16 mouse cellular contexts compared by ENCODE assay signal in genomic region chr17:6769602-6770001, GRCm38 (mm10). TPM values are rescaled to one million over a fixed set of nuclear protein-coding genes. Genes with fewer than 3 reads are reported as not detected.
A peak's percentile ranks its signal among the peaks of the same experiment; 100 is the strongest.
DNase-seq lines count a peak whose midpoint lies in the region; ATAC-seq and TF ChIP-seq lines count a peak whose summit lies in the region.
"Had no signal": no experiment of that assay in that cellular context is flagged by ENCODE, and none has a peak within 500 bp of the region (broad histone marks: within the 10 kb centered on the region; RNA-seq: fewer than 3 reads in every experiment).

No protein-coding gene starts in this region.

- no peak overlapping the region for H3K9ac ChIP-seq in forebrain, embryonic 14.5 days (ENCODE audit: low read length)
- H3K9ac ChIP-seq in forebrain, embryonic 16.5 days (replicated peaks; ENCODE audit: low read depth, low read length): no peak overlapping the region
- H3K9ac ChIP-seq in intestine, postnatal 0 days (ENCODE audit: low read depth, low read length): no peak overlapping the region
- H3K9ac ChIP-seq in intestine, embryonic 16.5 days (ENCODE audit: low read depth, low read length): no peak overlapping the region
- H3K9ac ChIP-seq in neural tube, embryonic 15.5 days (replicated peaks): no peak overlapping the region
- H3K9ac ChIP-seq: embryonic facial prominence, embryonic 12.5 days; forebrain, embryonic 13.5 days; limb, embryonic 15.5 days; midbrain, embryonic 12.5 days had no signal

- H3K4me2 ChIP-seq in forebrain, embryonic 14.5 days (ENCODE audit: low read length): no peak overlapping the region
- H3K4me2 ChIP-seq in forebrain, embryonic 16.5 days (ENCODE audit: low read length): no peak overlapping the region
- H3K4me2 ChIP-seq in intestine, postnatal 0 days (replicated peaks; ENCODE audit: low read depth): 0 out of 2 replicates have a peak overlapping the region, but pooled peaks have one; percentile 13
- no peak overlapping the region for H3K4me2 ChIP-seq in intestine, embryonic 16.5 days (ENCODE audit: low read depth, low read length)
- no peak overlapping the region for H3K4me2 ChIP-seq in neural tube, embryonic 15.5 days
- H3K4me2 ChIP-seq: embryonic facial prominence, embryonic 12.5 days; forebrain, embryonic 13.5 days; limb, embryonic 15.5 days; midbrain, embryonic 12.5 days had no signal

- WGBS in forebrain, embryonic 14.5 days: 76% methylated on average over 4 of the region's 4 CpGs
- WGBS in forebrain, embryonic 16.5 days: 63% methylated on average over 4 of the region's 4 CpGs
- 21% methylated on average over 4 of the region's 4 CpGs for WGBS in intestine, postnatal 0 days
- WGBS in intestine, embryonic 16.5 days: 29% methylated on average over 4 of the region's 4 CpGs
- WGBS in thymus, adult 2 months: 24% methylated on average over 4 of the region's 4 CpGs
- WGBS in neural tube, embryonic 15.5 days: 28% methylated on average over 4 of the region's 4 CpGs

- TF ChIP-seq POLR2A in thymus, adult 2 months (IDR thresholded peaks at IDR 0.05; ENCODE audit: control insufficient read depth, extremely low read depth, insufficient read depth, low read length, poor library complexity): no peak

- H3K4me1 ChIP-seq in forebrain, embryonic 14.5 days (ENCODE audit: control insufficient read depth, insufficient read depth, low read length): no peaks in the 10 kb centered on the region; the same call in none of the 2 replicates
- peaks cover 12% of the 10 kb centered on the region; the same call in 1 of the 2 replicates for H3K4me1 ChIP-seq in forebrain, embryonic 16.5 days (replicated peaks; ENCODE audit: control insufficient read depth, insufficient read depth, low read length)
- H3K4me1 ChIP-seq in intestine, postnatal 0 days (replicated peaks; ENCODE audit: control insufficient read depth, insufficient read depth, low read length): peaks cover 23% of the 10 kb centered on the region; the same call in 1 of the 2 replicates
- H3K4me1 ChIP-seq in intestine, embryonic 16.5 days (ENCODE audit: control insufficient read depth, insufficient read depth, low read length): peaks cover 60% of the 10 kb centered on the region
- H3K4me1 ChIP-seq in thymus, adult 2 months (replicated peaks; ENCODE audit: control insufficient read depth, insufficient read depth, low read length): peaks cover 60% of the 10 kb centered on the region
- H3K4me1 ChIP-seq in neural tube, embryonic 15.5 days: peaks cover 30% of the 10 kb centered on the region

- peak; percentile 33 for DNase-seq in forebrain, embryonic 14.5 days (ENCODE audit: low spot score)
- DNase-seq in thymus, adult 2 months: no peak
- no peak for DNase-seq in thymus, adult 18-20 months
- DNase-seq in ovary, postnatal 36 days (ENCODE audit: low spot score): no peak
- DNase-seq: gastrocnemius, postnatal 14 days; layer of hippocampus, postnatal 36 days; right cerebral cortex, postnatal 25 days had no signal

- H3K4me3 ChIP-seq in forebrain, embryonic 14.5 days (ENCODE audit: low read depth, low read length): no peak overlapping the region
- no peak overlapping the region for H3K4me3 ChIP-seq in forebrain, embryonic 16.5 days (replicated peaks; ENCODE audit: low read length)
- H3K4me3 ChIP-seq in intestine, postnatal 0 days (ENCODE audit: low read depth, low read length): no peak overlapping the region
- H3K4me3 ChIP-seq in intestine, embryonic 16.5 days (ENCODE audit: low read length): no peak overlapping the region
- H3K4me3 ChIP-seq in thymus, adult 2 months (ENCODE audit: control insufficient read depth, insufficient read depth, low read length): no peak overlapping the region
- no peak overlapping the region for H3K4me3 ChIP-seq in neural tube, embryonic 15.5 days (replicated peaks)
- H3K4me3 ChIP-seq: embryonic facial prominence, embryonic 12.5 days; forebrain, embryonic 13.5 days; limb, embryonic 15.5 days; midbrain, embryonic 12.5 days had no signal

- no peaks in the 10 kb centered on the region for H3K36me3 ChIP-seq in forebrain, embryonic 14.5 days (ENCODE audit: control insufficient read depth, insufficient read depth, low read length)
- H3K36me3 ChIP-seq in forebrain, embryonic 16.5 days (ENCODE audit: control insufficient read depth, insufficient read depth): no peaks in the 10 kb centered on the region
- 0 out of 2 replicates have a peak, but pooled peaks cover 7% of the 10 kb centered on the region for H3K36me3 ChIP-seq in intestine, postnatal 0 days (ENCODE audit: control insufficient read depth, insufficient read depth)
- no peaks in the 10 kb centered on the region for H3K36me3 ChIP-seq in intestine, embryonic 16.5 days (ENCODE audit: control insufficient read depth, insufficient read depth, low read length)
- H3K36me3 ChIP-seq in thymus, adult 2 months (ENCODE audit: control insufficient read depth, insufficient read depth, low read length): peaks cover 11% of the 10 kb centered on the region; the same call in 1 of the 2 replicates
- no peaks in the 10 kb centered on the region for H3K36me3 ChIP-seq in neural tube, embryonic 15.5 days
- H3K36me3 ChIP-seq: embryonic facial prominence, embryonic 12.5 days; limb, embryonic 15.5 days; midbrain, embryonic 12.5 days had no signal

- no peak for ATAC-seq in forebrain, embryonic 14.5 days
- no peak for ATAC-seq in forebrain, embryonic 16.5 days
- no peak for ATAC-seq in intestine, postnatal 0 days
- ATAC-seq in intestine, embryonic 16.5 days: no peak
- no peak for ATAC-seq in neural tube, embryonic 15.5 days (ENCODE audit: low FRiP score)
- ATAC-seq: forebrain, embryonic 13.5 days; Patski had no signal

- H3K27me3 ChIP-seq in forebrain, embryonic 14.5 days (replicated peaks; ENCODE audit: control insufficient read depth, insufficient read depth, low read length): no peaks in the 10 kb centered on the region
- H3K27me3 ChIP-seq in forebrain, embryonic 16.5 days (replicated peaks; ENCODE audit: control insufficient read depth, insufficient read depth, low read length): no peaks in the 10 kb centered on the region
- H3K27me3 ChIP-seq in intestine, postnatal 0 days (replicated peaks; ENCODE audit: control insufficient read depth, insufficient read depth, low read length): no peaks in the 10 kb centered on the region
- no peaks in the 10 kb centered on the region for H3K27me3 ChIP-seq in intestine, embryonic 16.5 days (replicated peaks; ENCODE audit: control insufficient read depth, insufficient read depth, low read length)
- no peaks in the 10 kb centered on the region for H3K27me3 ChIP-seq in thymus, adult 2 months (ENCODE audit: control insufficient read depth, insufficient read depth, low read length)
- no peaks in the 10 kb centered on the region for H3K27me3 ChIP-seq in neural tube, embryonic 15.5 days (replicated peaks)
- H3K27me3 ChIP-seq: embryonic facial prominence, embryonic 12.5 days; forebrain, embryonic 13.5 days; limb, embryonic 15.5 days; Patski had no signal

- no peaks in the 10 kb centered on the region for H3K9me3 ChIP-seq in forebrain, embryonic 14.5 days (replicated peaks; ENCODE audit: control insufficient read depth, low read length)
- H3K9me3 ChIP-seq in forebrain, embryonic 16.5 days (ENCODE audit: control insufficient read depth, low read length): no peaks in the 10 kb centered on the region
- H3K9me3 ChIP-seq in intestine, postnatal 0 days (ENCODE audit: control insufficient read depth): no peaks in the 10 kb centered on the region
- H3K9me3 ChIP-seq in intestine, embryonic 16.5 days (ENCODE audit: control insufficient read depth, low read length): no peaks in the 10 kb centered on the region
- no peaks in the 10 kb centered on the region for H3K9me3 ChIP-seq in neural tube, embryonic 15.5 days (replicated peaks)
- H3K9me3 ChIP-seq: embryonic facial prominence, embryonic 12.5 days; forebrain, embryonic 13.5 days; limb, embryonic 15.5 days; midbrain, embryonic 12.5 days had no signal

- no peak overlapping the region for H3K27ac ChIP-seq in forebrain, embryonic 14.5 days (ENCODE audit: low read depth, low read length)
- H3K27ac ChIP-seq in forebrain, embryonic 16.5 days (ENCODE audit: low read length): no peak overlapping the region
- peak overlapping the region; percentile 8; the same call in 1 of the 2 replicates for H3K27ac ChIP-seq in intestine, postnatal 0 days (ENCODE audit: low read depth, low read length)
- no peak overlapping the region for H3K27ac ChIP-seq in intestine, embryonic 16.5 days (ENCODE audit: low read length)
- H3K27ac ChIP-seq in thymus, adult 2 months (ENCODE audit: control insufficient read depth, insufficient read depth, low read length): peak overlapping the region; percentile 16
- peak overlapping the region; percentile 33; the same call in 1 of the 2 replicates for H3K27ac ChIP-seq in neural tube, embryonic 15.5 days (replicated peaks)
- H3K27ac ChIP-seq: embryonic facial prominence, embryonic 12.5 days; forebrain, embryonic 13.5 days; limb, embryonic 15.5 days; midbrain, embryonic 12.5 days had no signal

- TF ChIP-seq CTCF in intestine, postnatal 0 days (IDR thresholded peaks at IDR 0.05; ENCODE audit: low read depth): no peak
- TF ChIP-seq CTCF in thymus, adult 2 months (IDR thresholded peaks at IDR 0.05; ENCODE audit: borderline replicate concordance, control insufficient read depth, extremely low read depth, insufficient read depth, low read length, poor library complexity): no peak

RNA-seq across cellular contexts. Expression of gene Ezr, which starts 13.0 kb away (rescaled TPM):
- 94.0 and 101 TPM in 2 replicates for polyA plus RNA-seq in forebrain, embryonic 14.5 days (2014; fragmentation: Nextera tagmentation; extraction: Ambion mirVana)
- polyA plus RNA-seq in forebrain, embryonic 16.5 days (2015; fragmentation: Nextera tagmentation; extraction: Ambion mirVana): 100 and 127 TPM in 2 replicates
- 342 and 379 TPM in 2 replicates for polyA plus RNA-seq in intestine, postnatal 0 days (2015; fragmentation: Nextera tagmentation; extraction: Ambion mirVana)
- polyA plus RNA-seq in intestine, embryonic 16.5 days (2015; fragmentation: Nextera tagmentation; extraction: Ambion mirVana): 281 and 319 TPM in 2 replicates
- 149 and 189 TPM in 2 replicates for polyA plus RNA-seq in thymus, adult 2 months (2012; rRNA removed)
- 48.0 and 90.3 TPM in 2 replicates for polyA plus RNA-seq in neural tube, embryonic 15.5 days (2015; fragmentation: Nextera tagmentation; extraction: Ambion mirVana)

Comparison
In these comparisons a context has a peak if more than half of its experiments do, and no peak if none do; other contexts are left out.
1. H3K27ac ChIP-seq: peak in intestine, postnatal 0 days (single experiment), thymus, adult 2 months (single experiment) and neural tube, embryonic 15.5 days (single experiment); none in forebrain, embryonic 14.5 days (single experiment), forebrain, embryonic 16.5 days (single experiment) and intestine, embryonic 16.5 days (single experiment).